Mouse (Mus musculus): Measurements from ENCODE around the gene Mylk4. TPM values are rescaled to one million over a fixed set of nuclear protein-coding genes. Genes with fewer than 3 reads are reported as not detected.

The Mylk4 gene
- polyA plus RNA-seq, 1 experiment from 2014 or later = not detected

DNA sequence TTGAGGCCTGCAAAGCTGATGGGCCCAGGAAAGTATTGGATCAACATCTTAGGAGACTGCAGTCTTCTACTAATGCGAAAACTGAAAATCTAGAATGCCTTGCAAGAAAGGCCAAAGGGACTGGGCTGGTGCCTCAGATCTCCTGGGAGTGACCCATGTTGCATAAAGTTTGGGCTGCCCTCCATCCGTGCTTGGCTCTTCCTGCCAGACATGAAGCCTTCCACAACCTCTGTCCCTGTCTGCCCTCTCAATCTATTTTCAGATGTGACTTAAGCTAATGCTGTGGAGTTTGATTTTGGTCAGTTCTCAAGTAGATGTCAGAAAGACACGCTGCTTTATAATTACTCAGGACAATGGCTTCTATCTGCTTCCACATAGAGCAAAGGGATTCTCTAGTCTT, 20.6 kb downstream of the Mylk4 start:
- no peaks in the 10 kb centered on the region for H3K27me3 ChIP-seq (ENCODE audit: insufficient read depth, low read length)
- no peak overlapping the region for H3K4me3 ChIP-seq (ENCODE audit: low read depth, low read length)
- H3K9ac ChIP-seq (replicated peaks) = no peak overlapping the region
- no peaks in the 10 kb centered on the region for H3K9me3 ChIP-seq (ENCODE audit: low read length)
- WGBS (ENCODE audit: insufficient replicate concordance) = 76% methylated on average over 3 of the region's 3 CpGs
- no peaks in the 10 kb centered on the region for H3K4me1 ChIP-seq (ENCODE audit: insufficient read depth)
- ATAC-seq (no peak), DNase-seq (no peak)
- no peaks in the 10 kb centered on the region for H3K36me3 ChIP-seq (replicated peaks; ENCODE audit: insufficient read depth, low read length)
- TF ChIP-seq EP300 (IDR thresholded peaks at IDR 0.05; ENCODE audit: low read depth) (no peak), CTCF (IDR thresholded peaks at IDR 0.05; ENCODE audit: low read depth) (no peak)
- H3K4me2 ChIP-seq (ENCODE audit: low read depth, low read length) = no peak overlapping the region
- H3K27ac ChIP-seq (ENCODE audit: low read depth) = no peak overlapping the region

DNA sequence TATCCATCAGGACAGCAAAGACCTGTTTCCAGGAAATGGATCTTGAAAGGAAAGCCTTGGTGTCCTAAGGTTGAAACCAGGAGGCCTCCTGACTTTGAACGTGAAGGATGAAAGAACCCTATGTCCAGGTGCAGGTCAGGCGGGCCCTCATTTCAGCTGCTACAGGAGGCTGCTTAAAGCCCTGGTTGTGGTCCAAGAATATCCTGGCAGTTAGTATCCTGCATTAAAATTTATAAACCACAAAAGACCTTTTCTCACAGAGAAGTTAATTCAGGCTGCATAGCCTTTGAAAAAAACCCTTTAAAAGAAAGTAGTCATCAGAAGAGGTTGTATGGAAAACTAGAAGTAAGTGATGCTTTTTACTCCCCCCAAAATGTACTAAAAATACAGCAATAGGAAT, 23.0 kb downstream of the Mylk4 start:
- DNase-seq = no peak
- Histone ChIP-seq H3K27ac (ENCODE audit: low read depth) (no peak overlapping the region), H3K4me1 (ENCODE audit: insufficient read depth) (no peaks in the 10 kb centered on the region), H3K4me2 (ENCODE audit: low read depth, low read length) (no peak overlapping the region), H3K9me3 (ENCODE audit: low read length) (no peaks in the 10 kb centered on the region), H3K4me3 (ENCODE audit: low read depth, low read length) (no peak overlapping the region), H3K9ac (replicated peaks) (no peak overlapping the region), H3K36me3 (replicated peaks; ENCODE audit: insufficient read depth, low read length) (no peaks in the 10 kb centered on the region), H3K27me3 (ENCODE audit: insufficient read depth, low read length) (no peaks in the 10 kb centered on the region)
- no peak for ATAC-seq
- TF ChIP-seq EP300 (IDR thresholded peaks at IDR 0.05; ENCODE audit: low read depth) (no peak), CTCF (IDR thresholded peaks at IDR 0.05; ENCODE audit: low read depth) (no peak)
- WGBS (ENCODE audit: insufficient replicate concordance) = 84% methylated on average over 2 of the region's 2 CpGs

DNA sequence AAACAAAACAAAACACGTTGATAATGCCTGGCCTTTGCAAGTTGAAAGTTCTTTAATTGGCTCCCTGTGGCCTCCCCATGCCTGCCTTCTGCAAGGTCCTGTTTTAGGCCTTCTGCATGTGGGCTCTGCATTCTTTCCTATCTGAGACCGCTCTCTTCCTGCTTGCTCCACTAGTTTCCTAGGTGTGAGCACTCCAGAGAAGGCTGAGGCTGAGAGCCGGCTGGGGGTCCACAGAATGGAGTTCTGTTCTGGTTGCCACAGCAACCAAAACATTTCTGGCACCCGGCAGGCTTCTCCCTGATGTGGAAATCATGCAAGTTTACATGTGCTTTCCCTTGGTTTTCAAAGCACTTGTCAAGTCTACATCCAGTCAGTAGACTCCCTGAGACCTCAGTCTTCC, 24.7 kb downstream of the Mylk4 start:
- no peak overlapping the region for H3K9ac ChIP-seq (replicated peaks)
- no peaks in the 10 kb centered on the region for H3K4me1 ChIP-seq (ENCODE audit: insufficient read depth)
- TF ChIP-seq CTCF (IDR thresholded peaks at IDR 0.05; ENCODE audit: low read depth) = no peak
- TF ChIP-seq EP300 (IDR thresholded peaks at IDR 0.05; ENCODE audit: low read depth) = no peak
- H3K4me3 ChIP-seq (ENCODE audit: low read depth, low read length) = no peak overlapping the region
- no peaks in the 10 kb centered on the region for H3K9me3 ChIP-seq (ENCODE audit: low read length)
- no peak for ATAC-seq
- no peak for DNase-seq
- no peak overlapping the region for H3K27ac ChIP-seq (ENCODE audit: low read depth)
- H3K4me2 ChIP-seq (ENCODE audit: low read depth, low read length) = no peak overlapping the region
- no peaks in the 10 kb centered on the region for H3K27me3 ChIP-seq (ENCODE audit: insufficient read depth, low read length)
- no peaks in the 10 kb centered on the region for H3K36me3 ChIP-seq (replicated peaks; ENCODE audit: insufficient read depth, low read length)
- 40% methylated on average over 4 of the region's 4 CpGs for WGBS (ENCODE audit: insufficient replicate concordance)

DNA sequence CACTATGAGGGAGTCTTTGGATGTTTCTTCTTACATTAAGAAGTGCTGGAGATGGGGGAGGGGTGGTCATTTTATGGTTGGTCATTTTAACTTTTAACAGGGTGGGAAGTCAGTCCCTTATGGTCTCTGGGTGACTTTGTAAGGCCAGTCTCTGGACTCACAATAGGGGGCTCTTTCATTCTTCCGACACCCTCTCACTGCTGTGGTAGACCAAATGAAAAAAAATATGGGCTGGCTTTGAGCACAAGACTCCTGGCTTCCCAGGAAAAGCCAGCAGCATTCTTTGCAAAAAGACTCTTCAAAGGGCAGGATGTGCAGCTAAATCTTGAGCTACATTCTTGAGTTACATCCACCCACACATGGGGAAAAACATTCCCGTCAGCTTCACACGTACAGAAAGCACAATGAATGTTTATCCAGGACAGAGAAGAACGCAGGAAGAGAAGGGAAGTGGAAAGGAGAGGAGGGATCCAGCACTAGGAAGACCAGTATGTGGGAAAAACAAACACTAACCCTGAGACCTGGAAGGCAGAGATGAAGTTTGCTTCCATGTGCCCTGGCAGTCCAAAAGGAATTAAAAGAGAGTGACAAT, 31.6 kb downstream of the Mylk4 start:
- H3K4me1 ChIP-seq (ENCODE audit: insufficient read depth) = no peaks in the 10 kb centered on the region
- ATAC-seq = no peak
- 38% methylated on average over 4 of the region's 4 CpGs for WGBS (ENCODE audit: insufficient replicate concordance)
- TF ChIP-seq CTCF (IDR thresholded peaks at IDR 0.05; ENCODE audit: low read depth) (no peak), EP300 (IDR thresholded peaks at IDR 0.05; ENCODE audit: low read depth) (no peak)
- H3K27ac ChIP-seq (ENCODE audit: low read depth) = no peak overlapping the region
- no peak for DNase-seq
- H3K9me3 ChIP-seq (ENCODE audit: low read length) = no peaks in the 10 kb centered on the region
- no peak overlapping the region for H3K4me2 ChIP-seq (ENCODE audit: low read depth, low read length)
- no peaks in the 10 kb centered on the region for H3K36me3 ChIP-seq (replicated peaks; ENCODE audit: insufficient read depth, low read length)
- no peak overlapping the region for H3K9ac ChIP-seq (replicated peaks)
- no peak overlapping the region for H3K4me3 ChIP-seq (ENCODE audit: low read depth, low read length)
- H3K27me3 ChIP-seq (ENCODE audit: insufficient read depth, low read length) = no peaks in the 10 kb centered on the region

DNA sequence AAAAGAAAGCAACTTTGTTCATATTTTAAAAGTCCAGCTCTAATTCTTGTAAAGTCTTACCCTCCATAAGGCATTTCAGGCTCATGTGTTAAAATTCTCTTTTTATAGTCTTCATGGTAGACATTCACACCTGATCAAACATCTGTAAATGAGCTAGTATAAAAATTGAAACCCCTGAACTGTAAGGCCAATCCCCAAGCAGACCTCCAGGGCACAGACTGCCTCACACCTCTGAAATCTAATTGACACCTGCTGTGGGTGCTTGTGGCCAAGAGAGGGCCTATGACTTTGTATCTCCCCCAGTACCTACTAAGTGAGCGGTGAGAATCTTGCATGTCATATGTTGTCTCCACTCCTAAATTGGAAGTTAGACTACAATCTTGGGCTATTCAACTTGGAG, 33.2 kb downstream of the Mylk4 start:
- Histone ChIP-seq H3K4me3 (ENCODE audit: low read depth, low read length) (no peak overlapping the region), H3K4me2 (ENCODE audit: low read depth, low read length) (no peak overlapping the region), H3K9me3 (ENCODE audit: low read length) (no peaks in the 10 kb centered on the region), H3K9ac (replicated peaks) (no peak overlapping the region), H3K36me3 (replicated peaks; ENCODE audit: insufficient read depth, low read length) (no peaks in the 10 kb centered on the region), H3K4me1 (ENCODE audit: insufficient read depth) (no peaks in the 10 kb centered on the region), H3K27me3 (ENCODE audit: insufficient read depth, low read length) (no peaks in the 10 kb centered on the region), H3K27ac (ENCODE audit: low read depth) (no peak overlapping the region)
- no peak for TF ChIP-seq EP300 (IDR thresholded peaks at IDR 0.05; ENCODE audit: low read depth)
- TF ChIP-seq CTCF (IDR thresholded peaks at IDR 0.05; ENCODE audit: low read depth) = no peak
- 72% methylated on average over 1 of the region's 1 CpGs for WGBS (ENCODE audit: insufficient replicate concordance)
- ATAC-seq = no peak
- no peak for DNase-seq

DNA sequence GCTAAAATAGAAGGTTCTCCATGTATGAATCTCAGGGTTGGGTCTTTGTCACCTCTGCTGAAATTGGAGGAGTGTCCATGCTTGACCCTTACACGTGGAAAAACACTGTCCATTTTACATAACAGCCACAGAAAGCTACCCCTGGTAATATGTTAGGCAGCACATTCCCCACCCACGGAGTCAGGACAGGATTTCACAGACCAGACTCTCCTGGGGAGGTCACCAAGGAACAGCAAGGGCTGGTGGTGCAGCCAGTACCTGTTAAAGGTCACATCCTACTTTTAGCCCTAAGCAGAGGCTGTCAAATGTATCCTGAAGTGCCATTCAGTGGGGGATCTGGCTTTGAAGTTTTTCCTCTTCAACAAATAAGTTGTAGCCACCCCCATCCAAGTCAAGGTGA, 35.3 kb downstream of the Mylk4 start:
- Histone ChIP-seq H3K9me3 (ENCODE audit: low read length) (no peaks in the 10 kb centered on the region), H3K4me2 (ENCODE audit: low read depth, low read length) (no peak overlapping the region), H3K27ac (ENCODE audit: low read depth) (no peak overlapping the region), H3K9ac (replicated peaks) (no peak overlapping the region), H3K4me3 (ENCODE audit: low read depth, low read length) (no peak overlapping the region), H3K36me3 (replicated peaks; ENCODE audit: insufficient read depth, low read length) (no peaks in the 10 kb centered on the region), H3K27me3 (ENCODE audit: insufficient read depth, low read length) (no peaks in the 10 kb centered on the region), H3K4me1 (ENCODE audit: insufficient read depth) (no peaks in the 10 kb centered on the region)
- TF ChIP-seq CTCF (IDR thresholded peaks at IDR 0.05; ENCODE audit: low read depth) (no peak), EP300 (IDR thresholded peaks at IDR 0.05; ENCODE audit: low read depth) (no peak)
- 28% methylated on average over 2 of the region's 2 CpGs for WGBS (ENCODE audit: insufficient replicate concordance)
- DNase-seq = no peak
- ATAC-seq = no peak

DNA sequence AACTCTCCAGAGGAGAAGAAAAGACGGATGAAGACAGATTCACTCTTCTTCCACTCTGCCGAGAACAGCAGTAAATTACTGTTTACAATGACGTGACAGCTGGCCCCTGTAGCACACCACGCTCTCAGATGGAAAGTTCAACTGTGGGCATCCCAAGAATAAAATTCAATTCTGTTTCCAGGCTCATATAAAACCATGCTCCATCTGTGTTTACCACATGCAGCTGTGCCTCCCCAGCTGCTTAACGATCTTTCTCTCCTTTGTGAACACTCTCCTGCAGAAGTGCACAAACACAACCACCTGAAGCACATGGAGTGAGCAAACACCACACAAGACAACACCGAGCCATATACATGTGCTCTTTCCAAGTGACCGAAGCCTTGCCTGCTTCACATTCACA, 42.6 kb downstream of the Mylk4 start:
- no peak for DNase-seq
- TF ChIP-seq CTCF (IDR thresholded peaks at IDR 0.05; ENCODE audit: low read depth) (no peak), EP300 (IDR thresholded peaks at IDR 0.05; ENCODE audit: low read depth) (no peak)
- no peak overlapping the region for H3K9ac ChIP-seq (replicated peaks)
- ATAC-seq = no peak
- no peaks in the 10 kb centered on the region for H3K9me3 ChIP-seq (ENCODE audit: low read length)
- H3K4me2 ChIP-seq (ENCODE audit: low read depth, low read length) = no peak overlapping the region
- no peaks in the 10 kb centered on the region for H3K27me3 ChIP-seq (ENCODE audit: insufficient read depth, low read length)
- no peaks in the 10 kb centered on the region for H3K4me1 ChIP-seq (ENCODE audit: insufficient read depth)
- no peak overlapping the region for H3K27ac ChIP-seq (ENCODE audit: low read depth)
- H3K4me3 ChIP-seq (ENCODE audit: low read depth, low read length) = no peak overlapping the region
- 64% methylated on average over 7 of the region's 7 CpGs for WGBS (ENCODE audit: insufficient replicate concordance)
- H3K36me3 ChIP-seq (replicated peaks; ENCODE audit: insufficient read depth, low read length) = no peaks in the 10 kb centered on the region
